Mouse (Mus musculus): ENCODE data around the gene Rsad1.

Gene Rsad1

DNA sequence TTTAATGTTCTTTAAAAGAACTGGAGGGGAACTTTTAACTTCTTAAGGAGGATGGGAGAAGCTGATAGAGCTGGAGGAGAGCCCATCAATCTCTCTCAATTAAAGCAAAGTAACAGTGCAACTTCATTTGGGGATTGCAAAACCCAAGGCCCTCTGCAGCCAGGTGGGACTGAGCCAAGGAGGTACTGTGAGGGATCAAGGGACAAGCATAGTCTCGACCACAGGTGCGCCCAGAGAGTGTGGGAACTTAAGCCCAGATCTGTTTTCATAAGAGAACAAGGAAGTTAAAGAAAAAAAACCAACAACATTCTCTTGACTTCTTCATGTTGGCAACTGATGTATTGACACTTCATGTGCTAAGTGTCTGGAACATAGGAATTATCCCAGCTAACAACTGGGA is 26.0 kb upstream of the Rsad1 start:
- Histone ChIP-seq H3K36me3 (ENCODE audit: insufficient read depth, low read length) (no peaks in the 10 kb centered on the region), H3K4me1 (replicated peaks; ENCODE audit: low read depth, low read length) (peaks cover 54% of the 10 kb centered on the region), H3K27me3 (ENCODE audit: insufficient read depth, low read length) (peaks cover 7% of the 10 kb centered on the region; the same call in 1 of the 2 replicates), H3K9me3 (ENCODE audit: low read length) (no peaks in the 10 kb centered on the region), H3K4me3 (replicated peaks; ENCODE audit: low read length) (no peak overlapping the region)
- TF ChIP-seq CTCF (conservative IDR thresholded peaks at IDR 0.05; ENCODE audit: low read length): no peak
- no peak for TF ChIP-seq POU5F1 (IDR thresholded peaks at IDR 0.05; ENCODE audit: borderline replicate concordance, low read length)
- TF ChIP-seq NANOG (IDR thresholded peaks at IDR 0.05; ENCODE audit: borderline replicate concordance, low read length): no peak

DNA sequence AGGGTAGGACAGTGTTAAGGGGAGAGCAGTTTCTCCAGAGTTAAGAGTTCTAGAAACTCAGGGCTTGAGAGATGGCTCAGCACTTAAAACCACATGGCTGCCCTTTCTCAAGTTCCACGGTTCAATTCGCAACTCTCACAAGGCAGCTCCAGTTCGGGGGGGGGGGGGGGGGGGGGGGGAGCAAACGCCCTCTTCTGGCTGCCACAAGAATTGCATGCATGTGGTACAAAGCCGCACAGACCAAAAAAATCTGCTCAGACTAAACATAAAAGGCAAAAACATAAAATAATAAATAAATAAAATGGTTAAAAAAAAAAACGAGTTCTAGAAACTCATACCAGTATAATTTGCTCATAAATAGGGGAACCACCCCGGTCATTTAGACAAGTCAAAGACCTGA is 25.5 kb upstream of the Rsad1 start:
- no peak overlapping the region for H3K4me3 ChIP-seq (replicated peaks; ENCODE audit: low read length)
- H3K36me3 ChIP-seq (ENCODE audit: insufficient read depth, low read length): no peaks in the 10 kb centered on the region
- H3K27me3 ChIP-seq (ENCODE audit: insufficient read depth, low read length): peaks cover 7% of the 10 kb centered on the region; the same call in 1 of the 2 replicates
- H3K9me3 ChIP-seq (ENCODE audit: low read length): no peaks in the 10 kb centered on the region
- TF ChIP-seq NANOG (IDR thresholded peaks at IDR 0.05; ENCODE audit: borderline replicate concordance, low read length) (no peak), CTCF (conservative IDR thresholded peaks at IDR 0.05; ENCODE audit: low read length) (no peak; the same call in 1 of the 2 replicates), POU5F1 (IDR thresholded peaks at IDR 0.05; ENCODE audit: borderline replicate concordance, low read length) (no peak)
- H3K4me1 ChIP-seq (replicated peaks; ENCODE audit: low read depth, low read length): peaks cover 49% of the 10 kb centered on the region

DNA sequence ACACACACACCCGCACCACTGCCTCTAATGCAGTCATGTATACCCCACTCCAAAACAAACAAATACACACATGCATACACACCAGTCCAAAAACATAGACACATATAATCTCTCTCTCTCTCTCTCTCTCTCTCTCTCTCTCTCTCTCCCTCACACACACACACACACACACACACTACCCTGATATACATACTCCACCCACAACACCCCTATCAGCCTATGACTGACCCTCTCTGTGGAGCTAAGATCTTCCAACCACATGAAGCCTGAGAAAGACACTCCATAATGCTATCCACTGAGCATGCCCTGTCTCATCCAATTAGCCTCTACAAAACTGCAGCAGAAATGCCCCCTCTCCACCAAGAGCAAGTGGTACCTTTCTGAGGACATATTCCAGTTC is 22.8 kb upstream of the Rsad1 start:
- Histone ChIP-seq H3K27me3 (ENCODE audit: insufficient read depth, low read length) (peaks cover 12% of the 10 kb centered on the region), H3K36me3 (ENCODE audit: insufficient read depth, low read length) (no peaks in the 10 kb centered on the region), H3K9me3 (ENCODE audit: low read length) (no peaks in the 10 kb centered on the region), H3K4me1 (replicated peaks; ENCODE audit: low read depth, low read length) (peaks cover 52% of the 10 kb centered on the region), H3K4me3 (replicated peaks; ENCODE audit: low read length) (no peak overlapping the region)
- no peak for TF ChIP-seq CTCF (conservative IDR thresholded peaks at IDR 0.05; ENCODE audit: low read length)
- TF ChIP-seq POU5F1 (IDR thresholded peaks at IDR 0.05; ENCODE audit: borderline replicate concordance, low read length): no peak
- no peak for TF ChIP-seq NANOG (IDR thresholded peaks at IDR 0.05; ENCODE audit: borderline replicate concordance, low read length)

DNA sequence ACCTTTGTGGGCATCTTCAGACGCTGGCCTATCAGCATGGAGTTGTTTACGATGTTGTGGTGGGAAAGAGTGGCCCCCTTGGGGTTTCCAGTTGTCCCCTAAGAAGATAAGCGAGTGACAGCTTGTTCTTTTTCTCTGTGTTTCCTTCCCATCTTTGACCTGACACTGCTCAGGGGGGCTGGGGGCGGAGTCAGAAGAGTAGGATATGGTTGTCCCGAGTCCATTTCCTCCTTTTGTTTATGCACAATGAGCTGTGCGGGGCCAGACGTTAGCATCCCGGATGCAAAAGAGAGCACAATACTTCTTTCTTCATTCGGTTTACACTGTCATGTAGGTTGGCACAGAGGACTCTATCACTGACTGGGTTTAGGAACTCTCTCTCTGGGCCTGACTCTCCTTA is 21.6 kb upstream of the Rsad1 start:
- peaks cover 52% of the 10 kb centered on the region for H3K4me1 ChIP-seq (replicated peaks; ENCODE audit: low read depth, low read length)
- peaks cover 25% of the 10 kb centered on the region for H3K27me3 ChIP-seq (ENCODE audit: insufficient read depth, low read length)
- no peak for TF ChIP-seq NANOG (IDR thresholded peaks at IDR 0.05; ENCODE audit: borderline replicate concordance, low read length)
- H3K36me3 ChIP-seq (ENCODE audit: insufficient read depth, low read length): no peaks in the 10 kb centered on the region
- H3K4me3 ChIP-seq (replicated peaks; ENCODE audit: low read length): no peak overlapping the region
- no peaks in the 10 kb centered on the region for H3K9me3 ChIP-seq (ENCODE audit: low read length)

DNA sequence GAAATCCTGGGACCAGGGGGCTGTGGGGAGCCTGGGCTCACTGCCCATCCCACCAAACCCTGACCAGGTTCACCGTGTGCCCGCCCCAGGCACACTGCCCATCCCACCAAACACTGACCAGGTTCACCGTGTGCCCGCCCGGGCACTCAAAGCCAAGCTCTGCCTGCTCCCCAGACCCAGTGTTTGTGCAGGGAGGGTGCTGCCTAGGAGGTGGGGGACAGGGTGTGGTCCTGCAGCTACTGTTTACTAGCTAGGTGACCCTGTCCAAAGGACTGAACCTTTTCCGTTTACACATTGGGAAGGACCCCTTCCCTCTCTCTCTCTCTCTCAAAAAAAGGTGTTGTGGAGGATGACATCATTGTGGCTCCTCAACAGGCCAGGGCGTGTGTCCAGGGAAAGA is 18.3 kb upstream of the Rsad1 start:
- no peaks in the 10 kb centered on the region for H3K36me3 ChIP-seq (ENCODE audit: insufficient read depth, low read length)
- H3K4me1 ChIP-seq (replicated peaks; ENCODE audit: low read depth, low read length): peaks cover 58% of the 10 kb centered on the region
- H3K27me3 ChIP-seq (ENCODE audit: insufficient read depth, low read length): peaks cover 48% of the 10 kb centered on the region
- no peaks in the 10 kb centered on the region for H3K9me3 ChIP-seq (ENCODE audit: low read length)
- TF ChIP-seq NANOG (IDR thresholded peaks at IDR 0.05; ENCODE audit: borderline replicate concordance, low read length) (no peak), CTCF (conservative IDR thresholded peaks at IDR 0.05; ENCODE audit: low read length) (no peak), POU5F1 (IDR thresholded peaks at IDR 0.05; ENCODE audit: borderline replicate concordance, low read length) (no peak)
- no peak overlapping the region for H3K4me3 ChIP-seq (replicated peaks; ENCODE audit: low read length)

DNA sequence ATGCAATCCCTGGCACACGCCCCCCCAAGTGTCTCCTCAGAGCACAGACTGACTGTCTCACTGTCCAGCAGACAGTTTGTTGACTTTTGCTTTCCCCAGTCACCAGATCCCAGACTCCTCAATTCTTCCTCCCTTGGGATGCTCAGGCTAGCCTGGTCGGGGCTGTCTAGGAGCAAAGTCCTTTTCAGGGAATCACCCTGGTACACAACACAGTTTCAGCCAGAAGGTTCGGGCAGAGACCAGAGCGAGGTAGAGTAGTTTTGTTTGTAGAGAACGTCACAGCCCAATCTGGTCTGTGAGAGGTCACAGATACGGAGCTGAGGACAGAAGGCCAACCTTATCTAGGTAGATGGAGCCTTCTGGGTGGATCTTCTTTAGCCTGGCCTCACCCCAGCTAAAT is 17.5 kb upstream of the Rsad1 start:
- Histone ChIP-seq H3K36me3 (ENCODE audit: insufficient read depth, low read length) (no peaks in the 10 kb centered on the region), H3K4me1 (replicated peaks; ENCODE audit: low read depth, low read length) (peaks cover 54% of the 10 kb centered on the region), H3K27me3 (ENCODE audit: insufficient read depth, low read length) (peaks cover 48% of the 10 kb centered on the region), H3K9me3 (ENCODE audit: low read length) (no peaks in the 10 kb centered on the region), H3K4me3 (replicated peaks; ENCODE audit: low read length) (no peak overlapping the region)
- no peak for TF ChIP-seq CTCF (conservative IDR thresholded peaks at IDR 0.05; ENCODE audit: low read length)
- TF ChIP-seq NANOG (IDR thresholded peaks at IDR 0.05; ENCODE audit: borderline replicate concordance, low read length): no peak
- TF ChIP-seq POU5F1 (IDR thresholded peaks at IDR 0.05; ENCODE audit: borderline replicate concordance, low read length): no peak

DNA sequence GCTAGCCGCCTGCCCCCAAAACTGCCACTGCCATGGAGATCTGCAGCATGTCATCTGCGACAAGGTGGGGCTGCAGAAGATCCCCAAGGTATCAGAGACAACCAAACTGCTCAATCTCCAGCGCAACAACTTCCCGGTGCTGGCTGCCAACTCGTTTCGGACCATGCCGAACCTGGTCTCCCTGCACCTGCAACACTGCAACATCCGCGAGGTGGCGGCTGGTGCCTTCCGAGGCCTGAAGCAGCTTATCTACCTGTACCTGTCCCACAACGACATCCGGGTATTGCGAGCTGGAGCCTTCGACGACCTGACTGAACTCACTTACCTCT is 16.1 kb upstream of the Rsad1 start:
- Histone ChIP-seq H3K36me3 (ENCODE audit: insufficient read depth, low read length) (no peaks in the 10 kb centered on the region), H3K27me3 (ENCODE audit: insufficient read depth, low read length) (peaks cover 48% of the 10 kb centered on the region), H3K9me3 (ENCODE audit: low read length) (no peaks in the 10 kb centered on the region), H3K4me1 (replicated peaks; ENCODE audit: low read depth, low read length) (peaks cover 40% of the 10 kb centered on the region), H3K4me3 (replicated peaks; ENCODE audit: low read length) (peak overlapping the region; percentile 70)
- TF ChIP-seq NANOG (IDR thresholded peaks at IDR 0.05; ENCODE audit: borderline replicate concordance, low read length): no peak
- TF ChIP-seq CTCF (conservative IDR thresholded peaks at IDR 0.05; ENCODE audit: low read length): no peak
- TF ChIP-seq POU5F1 (IDR thresholded peaks at IDR 0.05; ENCODE audit: borderline replicate concordance, low read length): no peak

DNA sequence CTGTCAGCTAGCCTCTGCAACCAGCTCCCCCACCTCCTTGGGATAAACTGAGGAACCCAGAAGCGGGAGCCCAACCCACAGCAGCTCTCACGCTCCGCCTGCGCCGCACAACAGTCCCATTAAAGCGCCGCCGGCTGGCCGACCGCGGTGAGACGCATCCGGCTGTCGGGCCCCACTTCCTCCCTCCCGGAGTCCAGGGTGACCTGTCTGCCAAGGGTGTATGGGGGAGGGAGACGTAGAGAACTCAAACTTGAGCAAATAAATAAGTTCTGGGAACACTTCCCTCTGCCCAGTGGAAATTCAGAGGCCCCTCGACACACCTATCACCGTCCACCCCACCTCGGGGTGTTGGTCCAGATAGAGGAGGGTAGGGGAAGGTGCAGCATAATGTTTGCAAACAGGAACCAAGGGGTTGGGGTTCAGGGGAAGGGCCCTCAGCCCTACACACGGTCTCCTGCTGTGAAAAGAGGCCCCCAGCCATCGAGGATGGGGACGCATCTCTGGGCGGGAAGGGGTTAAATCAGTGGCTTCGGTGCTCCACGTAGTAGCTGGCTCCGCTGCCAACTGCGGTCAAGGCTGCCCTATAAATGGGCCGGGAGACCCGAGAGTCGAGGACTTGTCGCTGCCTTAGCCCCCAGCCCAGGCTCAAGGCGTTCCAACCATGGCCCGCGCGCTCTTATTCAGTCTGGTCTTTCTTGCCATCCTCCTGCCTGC is 15.5 kb upstream of the Rsad1 start, which contains the start of gene Chad:
Gene Chad, plus strand, starts transcription at position 611 of the 714 bp plus-strand sequence.
- TF ChIP-seq NANOG (IDR thresholded peaks at IDR 0.05; ENCODE audit: borderline replicate concordance, low read length) (no peak), POU5F1 (IDR thresholded peaks at IDR 0.05; ENCODE audit: borderline replicate concordance, low read length) (no peak), CTCF (conservative IDR thresholded peaks at IDR 0.05; ENCODE audit: low read length) (no peak)
- Histone ChIP-seq H3K36me3 (ENCODE audit: insufficient read depth, low read length) (no peaks in the 10 kb centered on the region), H3K4me1 (replicated peaks; ENCODE audit: low read depth, low read length) (peaks cover 39% of the 10 kb centered on the region), H3K4me3 (replicated peaks; ENCODE audit: low read length) (peak within 1 kb of the TSS; percentile 70), H3K27me3 (ENCODE audit: insufficient read depth, low read length) (peaks cover 48% of the 10 kb centered on the region), H3K9me3 (ENCODE audit: low read length) (no peaks in the 10 kb centered on the region)

DNA sequence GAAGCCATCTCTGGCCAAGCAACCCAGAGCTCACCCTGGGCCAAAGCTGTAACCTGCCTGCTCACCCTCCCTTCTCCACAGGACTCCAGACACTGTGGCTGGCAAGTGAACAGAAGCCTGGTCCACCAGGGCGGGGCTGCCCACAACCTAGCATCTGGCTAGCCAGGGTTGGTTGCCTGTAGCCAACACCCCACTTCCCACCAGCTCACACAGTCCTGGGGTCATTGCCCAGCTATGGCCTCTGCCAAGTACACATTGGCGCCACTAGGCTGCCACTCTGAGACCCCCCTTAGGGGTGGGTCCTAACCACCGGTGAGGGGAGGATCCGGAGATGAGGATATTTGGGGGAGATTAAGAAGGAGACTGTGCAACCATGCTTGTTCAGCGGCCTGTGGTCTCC is 14.8 kb upstream of the Rsad1 start:
- Histone ChIP-seq H3K4me1 (replicated peaks; ENCODE audit: low read depth, low read length) (peaks cover 42% of the 10 kb centered on the region), H3K9me3 (ENCODE audit: low read length) (no peaks in the 10 kb centered on the region), H3K27me3 (ENCODE audit: insufficient read depth, low read length) (peaks cover 48% of the 10 kb centered on the region), H3K36me3 (ENCODE audit: insufficient read depth, low read length) (no peaks in the 10 kb centered on the region), H3K4me3 (replicated peaks; ENCODE audit: low read length) (peak overlapping the region; percentile 70)
- TF ChIP-seq CTCF (conservative IDR thresholded peaks at IDR 0.05; ENCODE audit: low read length) (0 out of 2 replicates have a peak, but pooled peaks have one; percentile 2), POU5F1 (IDR thresholded peaks at IDR 0.05; ENCODE audit: borderline replicate concordance, low read length) (no peak)

Data from E14TG2a.4 (cell line).